Mouse (Mus musculus): ENCODE measurements at regions not wholly inside any gene's neighbourhood (a gene's known extent, or its start where the extent isn't known, plus 50 kb on each side); places are given as distances from the start of the nearest gene placed in this dataset.

GRCm38 (mm10) chr5:99152299-99152698 lies 115.1 kb upstream of the Prkg2 start:
- TF ChIP-seq POLR2A (IDR thresholded peaks at IDR 0.05; ENCODE audit: low read depth, low read length) (no peak), CTCF (conservative IDR thresholded peaks at IDR 0.05; ENCODE audit: insufficient read depth, insufficient read length, low read depth, low read length) (no peak)
